ENCODE assay signal across 10 mouse cellular contexts in the genomic region with DNA sequence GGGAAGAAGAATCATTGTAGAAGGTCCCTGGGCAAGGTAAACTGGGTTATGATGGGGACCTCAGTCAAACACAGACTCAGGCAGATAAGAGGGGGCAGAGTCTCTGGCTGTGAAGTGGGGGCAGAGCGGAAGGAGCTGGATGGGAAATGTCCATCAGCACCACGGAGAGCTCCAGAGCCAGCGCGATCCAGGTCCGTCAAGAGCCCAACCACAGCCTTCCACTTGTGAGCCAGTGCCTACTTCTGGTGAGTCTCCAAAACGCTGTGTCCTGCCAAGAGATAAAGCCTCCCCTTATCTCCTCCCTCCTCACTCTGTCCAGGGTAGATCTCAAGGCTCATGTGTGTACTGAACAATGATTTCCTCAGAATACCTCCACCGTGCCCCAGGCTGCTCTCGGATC. TPM values are rescaled to one million over a fixed set of nuclear protein-coding genes. Genes with fewer than 3 reads are reported as not detected.
DNase-seq lines count a peak whose midpoint lies in the region; ATAC-seq and TF ChIP-seq lines count a peak whose summit lies in the region.
"Had no signal": no experiment of that assay in that cellular context is flagged by ENCODE, and none has a peak within 500 bp of the region (broad histone marks: within the 10 kb centered on the region; RNA-seq: fewer than 3 reads in every experiment).

No protein-coding gene starts in this region.

- no peak for TF ChIP-seq POLR2A in kidney, adult 2 months (IDR thresholded peaks at IDR 0.05; ENCODE audit: low read depth, low read length)

- ATAC-seq in liver, embryonic 12.5 days, result 0 out of 2 replicates have a peak, but pooled peaks have one; percentile 24
- ATAC-seq in activated CD4-positive, CD25-positive, alpha-beta regulatory T cell, adult 4 months, result no peak
- ATAC-seq: midbrain, embryonic 16.5 days had no signal

- no peaks in the 10 kb centered on the region for H3K4me1 ChIP-seq in kidney, adult 2 months (ENCODE audit: control insufficient read depth, insufficient read depth, low read length)
- peaks cover 17% of the 10 kb centered on the region for H3K4me1 ChIP-seq in embryonic facial prominence, embryonic 10.5 days
- H3K4me1 ChIP-seq in liver, embryonic 12.5 days, result peaks cover 10% of the 10 kb centered on the region; the same call in 1 of the 2 replicates

- H3K4me2 ChIP-seq in liver, embryonic 12.5 days, result no peak overlapping the region
- H3K4me2 ChIP-seq: embryonic facial prominence, embryonic 13.5 days had no signal

- H3K9me3 ChIP-seq in embryonic facial prominence, embryonic 10.5 days, result no peaks in the 10 kb centered on the region
- H3K9me3 ChIP-seq in liver, embryonic 12.5 days (replicated peaks), result no peaks in the 10 kb centered on the region
- H3K9me3 ChIP-seq: embryonic facial prominence, embryonic 13.5 days had no signal

- WGBS in kidney, adult 2 months, result 6% methylated on average over 8 of the region's 8 CpGs
- WGBS in embryonic facial prominence, embryonic 10.5 days, result 8% methylated on average over 8 of the region's 8 CpGs
- WGBS in liver, embryonic 12.5 days (ENCODE audit: insufficient replicate concordance), result 12% methylated on average over 8 of the region's 8 CpGs

- peak; percentile 11 for DNase-seq in kidney, adult 2 months
- DNase-seq in kidney, adult 11 months, result no peak
- DNase-seq in NIH3T3 (ENCODE audit: low read depth), result peak; percentile 63
- peak; percentile 74 for DNase-seq in embryonic facial prominence, embryonic 10.5 days (ENCODE audit: low spot score)
- no peak for DNase-seq in layer of hippocampus, adult 11-12 months (ENCODE audit: low spot score)
- DNase-seq in right cerebral cortex, postnatal 36 days (ENCODE audit: low spot score in 2 of 2), result no peak

- H3K4me3 ChIP-seq in kidney, adult 2 months (ENCODE audit: insufficient read depth, low read depth, low read length), result no peak overlapping the region
- no peak overlapping the region for H3K4me3 ChIP-seq in embryonic facial prominence, embryonic 10.5 days
- H3K4me3 ChIP-seq in liver, embryonic 12.5 days, result no peak overlapping the region
- H3K4me3 ChIP-seq: embryonic facial prominence, embryonic 13.5 days had no signal

- H3K27me3 ChIP-seq in kidney, adult 2 months (replicated peaks; ENCODE audit: control insufficient read depth, insufficient read depth, low read length), result no peaks in the 10 kb centered on the region
- peaks cover 95% of the 10 kb centered on the region for H3K27me3 ChIP-seq in embryonic facial prominence, embryonic 10.5 days (replicated peaks; ENCODE audit: low read depth, poor library complexity, severe bottlenecking)
- H3K27me3 ChIP-seq in liver, embryonic 12.5 days (replicated peaks), result peaks cover 99% of the 10 kb centered on the region

- H3K9ac ChIP-seq in liver, embryonic 12.5 days, result no peak overlapping the region
- H3K9ac ChIP-seq: embryonic facial prominence, embryonic 13.5 days had no signal

- H3K36me3 ChIP-seq in kidney, adult 2 months (ENCODE audit: control insufficient read depth, insufficient read depth, low read length), result no peaks in the 10 kb centered on the region
- no peaks in the 10 kb centered on the region for H3K36me3 ChIP-seq in embryonic facial prominence, embryonic 10.5 days (replicated peaks)
- H3K36me3 ChIP-seq in liver, embryonic 12.5 days, result no peaks in the 10 kb centered on the region
- H3K36me3 ChIP-seq: embryonic facial prominence, embryonic 13.5 days had no signal

- H3K27ac ChIP-seq in kidney, adult 2 months (ENCODE audit: insufficient read depth, low read depth, low read length), result no peak overlapping the region
- H3K27ac ChIP-seq in embryonic facial prominence, embryonic 10.5 days (replicated peaks), result no peak overlapping the region
- no peak overlapping the region for H3K27ac ChIP-seq in liver, embryonic 12.5 days
- H3K27ac ChIP-seq: embryonic facial prominence, embryonic 13.5 days had no signal

- no peak for TF ChIP-seq CTCF in kidney, adult 2 months (conservative IDR thresholded peaks at IDR 0.05; ENCODE audit: insufficient read depth, insufficient read length, low read depth, low read length)

RNA-seq across cellular contexts. Expression of a gene that starts 17.7 kb away (rescaled TPM):
- 0.48 and 0.62 TPM in 2 replicates for polyA plus RNA-seq in kidney, adult 2 months (2012; rRNA removed)
- polyA plus RNA-seq in embryonic facial prominence, embryonic 10.5 days (2016; fragmentation: Nextera tagmentation; extraction: Ambion mirVana), result 0.45 and 0.50 TPM in 2 replicates
- polyA plus RNA-seq in liver, embryonic 12.5 days (2016; fragmentation: Nextera tagmentation; extraction: Ambion mirVana), result 0.02 and 0.13 TPM in 2 replicates
- polyA plus RNA-seq in activated CD4-positive, CD25-positive, alpha-beta regulatory T cell, adult 4 months (2017; shearing (Covaris generic)), result under 1 TPM; 0.16 to 0.41 TPM

RNA-seq across cellular contexts. Expression of a gene that starts 41.3 kb away (rescaled TPM):
- polyA plus RNA-seq in kidney, adult 2 months (2012; rRNA removed), result 6.1 and 7.4 TPM in 2 replicates
- polyA plus RNA-seq in embryonic facial prominence, embryonic 10.5 days (2016; fragmentation: Nextera tagmentation; extraction: Ambion mirVana), result 0.83 and 0.95 TPM in 2 replicates
- polyA plus RNA-seq in liver, embryonic 12.5 days (2016; fragmentation: Nextera tagmentation; extraction: Ambion mirVana), result 0.06 and 0.10 TPM in 2 replicates
- polyA plus RNA-seq in activated CD4-positive, CD25-positive, alpha-beta regulatory T cell, adult 4 months (2017; shearing (Covaris generic)), result 1 to 10 TPM; 2.7 to 4.6 TPM

RNA-seq across cellular contexts. Expression of a gene that starts 43.6 kb away (rescaled TPM):
- polyA plus RNA-seq in kidney, adult 2 months (2012; rRNA removed), result 35.0 and 42.1 TPM in 2 replicates
- polyA plus RNA-seq in embryonic facial prominence, embryonic 10.5 days (2016; fragmentation: Nextera tagmentation; extraction: Ambion mirVana), result 10.7 and 11.6 TPM in 2 replicates
- 4.9 and 5.0 TPM in 2 replicates for polyA plus RNA-seq in liver, embryonic 12.5 days (2016; fragmentation: Nextera tagmentation; extraction: Ambion mirVana)
- 10 to 100 TPM; 25.4 to 27.3 TPM for polyA plus RNA-seq in activated CD4-positive, CD25-positive, alpha-beta regulatory T cell, adult 4 months (2017; shearing (Covaris generic))

Comparison
In these comparisons a context has a peak if more than half of its experiments do, and no peak if none do; other contexts are left out.
1. DNase-seq: peak in kidney, adult 2 months (single experiment), NIH3T3 (single experiment) and embryonic facial prominence, embryonic 10.5 days (single experiment); none in kidney, adult 11 months (single experiment), layer of hippocampus, adult 11-12 months (single experiment) and right cerebral cortex, postnatal 36 days (0 of 2).